Mouse (Mus musculus): ENCODE measurements around the gene Synj2bp. TPM values are rescaled to one million over a fixed set of nuclear protein-coding genes. Genes with fewer than 3 reads are reported as not detected.
"Not testable (repeated sequence)": the region's sequence is repeated elsewhere in the genome, so short reads cannot be mapped to it uniquely, and the experiment has no call there.

Synj2bp gene
- total RNA-seq (2021): 10 to 100 TPM; 30.3 to 32.5 TPM
- long read RNA-seq, experiment 1, full-length matches to known transcripts: 37 of 42 reads
- long read RNA-seq, experiment 1, partial matches to known transcripts: 0 of 42 reads
- long read RNA-seq, experiment 1, other reads (novel, unspliced or antisense): 5 of 42 reads
- long read RNA-seq, experiment 2, full-length matches to known transcripts: 63 of 80 reads
- long read RNA-seq, experiment 2, partial matches to known transcripts: 2 of 80 reads
- long read RNA-seq, experiment 2, other reads (novel, unspliced or antisense): 15 of 80 reads

DNA sequence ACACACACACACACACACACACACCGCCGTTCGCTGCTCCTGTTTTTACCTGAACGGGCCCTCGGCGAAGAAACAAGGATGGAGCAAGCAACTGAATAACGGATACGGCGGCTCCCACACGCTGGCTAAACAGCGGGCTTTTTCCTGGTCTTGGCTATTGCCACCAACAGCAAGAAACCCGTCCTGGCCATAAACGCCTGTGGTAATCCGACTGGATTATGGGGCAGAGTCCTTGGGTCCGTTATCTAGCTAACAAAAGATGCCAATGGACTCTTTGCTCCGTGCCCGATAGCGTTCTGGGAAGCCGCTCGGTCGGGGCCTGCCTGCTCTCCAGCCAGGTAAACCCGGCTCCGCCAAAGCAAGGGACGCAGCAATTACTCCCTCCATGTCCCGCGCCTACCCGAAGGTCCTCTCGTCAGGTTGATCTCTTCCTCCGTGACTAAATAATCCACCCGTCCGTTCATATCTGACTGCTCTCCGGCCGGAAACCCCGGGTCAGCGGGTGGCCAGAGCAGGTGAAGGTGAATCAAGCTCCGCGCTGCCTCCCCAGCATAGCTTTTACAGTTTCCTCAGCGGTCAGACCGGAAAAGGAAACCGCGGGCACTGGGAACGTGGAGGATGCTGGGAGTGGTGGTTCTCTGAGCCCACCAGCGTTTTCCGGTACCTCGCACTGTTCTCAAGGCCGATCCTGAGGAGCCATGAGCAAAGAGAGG lies at the start of gene Synj2bp, which contains the start of gene Gm20498:
Gene Synj2bp (minus strand): TSS at position 596 of the 713 bp plus-strand sequence.
Gene Gm20498 (minus strand): TSS at position 590 of the 713 bp plus-strand sequence.
- peak; percentile 75 to 76 for DNase-seq (ENCODE audit: low spot score in 2 of 2)

GRCm38 (mm10) chr12:81568374-81568773 lies 35.7 kb upstream of the Synj2bp start, which contains the start of gene Adam21:
Gene Adam21 (minus strand): TSS chr12:81568474.
- DNase-seq (ENCODE audit: low spot score in 2 of 2): no peak

GRCm38 (mm10) chr12:81567931-81568330 lies 35.2 kb upstream of the Synj2bp start:
- no peak for DNase-seq (ENCODE audit: low spot score in 2 of 2)

GRCm38 (mm10) chr12:81564173-81564572 lies 31.5 kb upstream of the Synj2bp start:
- no peak for DNase-seq (ENCODE audit: low spot score in 2 of 2)

GRCm38 (mm10) chr12:81549286-81549685 lies 16.6 kb upstream of the Synj2bp start:
- DNase-seq (ENCODE audit: low spot score in 2 of 2): no peak

DNA sequence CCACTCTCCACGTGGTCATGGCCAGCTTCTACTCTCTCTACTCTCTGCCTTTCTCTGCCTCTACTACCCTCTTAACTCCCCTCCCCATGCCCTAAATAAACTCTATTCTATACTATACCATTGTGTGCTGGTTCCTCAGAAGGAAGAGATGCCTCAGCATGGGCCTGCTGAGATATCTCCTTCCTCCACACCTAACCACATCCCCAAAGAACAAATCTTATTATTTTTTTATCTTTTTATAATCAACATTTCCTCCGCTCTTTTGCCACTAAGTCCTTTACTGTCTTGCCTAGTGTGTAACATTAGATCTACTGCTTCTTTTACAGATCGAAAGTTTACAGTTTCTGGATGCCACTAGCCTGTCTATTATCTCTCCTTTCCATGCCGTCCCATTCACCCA lies 14.5 kb upstream of the Synj2bp start:
- DNase-seq (ENCODE audit: low spot score in 2 of 2): no peak

- no peak for DNase-seq (ENCODE audit: low spot score in 2 of 2)
Measured at GRCm38 (mm10) chr12:81533029-81533419, 313 bp upstream of the Synj2bp start.

DNA sequence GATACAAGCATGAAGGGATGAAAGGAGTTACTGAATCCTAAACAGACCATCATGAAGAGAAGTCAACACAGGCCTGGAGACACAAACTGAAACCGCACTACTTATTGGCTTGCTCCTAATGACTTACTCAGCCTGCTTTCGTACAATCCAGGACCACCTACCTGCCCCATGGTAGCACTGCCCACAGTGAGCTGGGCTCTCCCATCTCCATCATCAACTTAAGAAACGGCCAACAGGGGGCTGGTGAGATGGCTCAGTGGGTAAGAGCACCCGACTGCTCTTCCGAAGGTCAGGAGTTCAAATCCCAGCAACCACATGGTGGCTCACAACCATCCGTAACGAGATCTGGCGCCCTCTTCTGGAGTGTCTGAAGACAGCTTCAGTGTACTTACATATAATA lies 2.1 kb downstream of the Synj2bp start:
- DNase-seq (ENCODE audit: low spot score in 2 of 2): not testable (repeated sequence)

DNA sequence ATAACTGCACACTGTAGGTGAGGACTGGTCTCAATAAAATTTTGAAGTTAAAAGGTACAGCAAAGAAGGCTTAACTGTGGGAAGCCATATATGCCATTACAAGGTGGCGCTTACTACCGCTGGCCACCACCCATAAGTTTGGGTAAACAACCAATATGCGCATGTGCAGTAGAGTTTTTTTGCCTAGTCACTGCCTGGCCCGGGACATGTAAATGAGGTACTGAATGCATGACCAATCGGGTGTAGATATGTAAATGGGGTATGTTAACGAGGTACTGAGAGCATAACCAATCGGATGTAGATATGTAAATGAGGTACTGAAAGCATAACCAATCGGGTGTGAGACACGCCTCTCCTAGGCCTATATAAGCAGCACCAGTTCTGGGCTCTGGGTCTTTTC lies 35.8 kb downstream of the Synj2bp start:
- DNase-seq (ENCODE audit: low spot score in 2 of 2): not testable (repeated sequence)

DNA sequence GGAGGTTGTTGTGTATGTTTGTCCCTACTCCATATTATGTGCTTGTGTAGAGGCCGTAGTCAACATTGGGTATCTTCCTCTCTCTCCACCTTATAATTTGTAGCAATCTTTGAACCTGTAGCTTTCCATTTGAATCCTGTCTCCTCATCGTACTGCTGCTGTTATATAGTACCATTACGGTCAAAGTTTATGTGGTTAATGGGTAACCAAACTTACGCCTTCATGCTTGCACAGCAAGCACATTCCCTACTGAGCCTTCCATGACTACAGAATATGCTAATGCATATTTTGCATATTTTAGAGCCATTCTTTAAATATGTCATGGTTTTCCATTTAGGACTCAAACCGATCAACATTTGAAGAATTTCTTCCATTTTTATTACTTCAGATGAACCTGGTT lies 42.2 kb downstream of the Synj2bp start:
- no peak for DNase-seq (ENCODE audit: low spot score in 2 of 2)

GRCm38 (mm10) chr12:81485311-81485710 lies 47.4 kb downstream of the Synj2bp start:
- peak in 1 of 2 experiments; percentile 5 for DNase-seq (ENCODE audit: low spot score in 2 of 2)

GRCm38 (mm10) chr12:81484727-81485191 lies 48.0 kb downstream of the Synj2bp start, which contains the start of gene Cox16:
Gene Cox16 (minus strand): TSS chr12:81485127.
- peak; percentile 76 to 85 for DNase-seq (ENCODE audit: low spot score in 2 of 2)

DNA sequence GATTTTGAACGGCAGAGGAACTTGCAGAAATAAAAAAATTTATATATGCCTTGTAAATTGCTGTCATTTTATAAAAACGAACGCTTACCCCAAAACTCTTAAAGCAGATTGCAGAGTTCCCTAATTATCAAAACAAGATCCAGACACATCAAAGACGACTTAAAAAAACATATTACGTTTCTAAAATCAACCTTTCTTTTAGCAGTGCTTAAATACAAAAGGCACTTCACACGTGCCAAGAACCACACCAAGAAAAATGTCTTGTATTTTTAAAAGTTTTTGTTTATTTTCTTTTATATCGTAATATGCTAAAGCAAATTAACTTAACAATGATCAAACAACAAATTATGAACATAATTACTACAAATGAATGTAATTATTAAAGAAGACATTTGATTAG lies 48.5 kb downstream of the Synj2bp start:
- no peak for DNase-seq (ENCODE audit: low spot score in 2 of 2)

DNA sequence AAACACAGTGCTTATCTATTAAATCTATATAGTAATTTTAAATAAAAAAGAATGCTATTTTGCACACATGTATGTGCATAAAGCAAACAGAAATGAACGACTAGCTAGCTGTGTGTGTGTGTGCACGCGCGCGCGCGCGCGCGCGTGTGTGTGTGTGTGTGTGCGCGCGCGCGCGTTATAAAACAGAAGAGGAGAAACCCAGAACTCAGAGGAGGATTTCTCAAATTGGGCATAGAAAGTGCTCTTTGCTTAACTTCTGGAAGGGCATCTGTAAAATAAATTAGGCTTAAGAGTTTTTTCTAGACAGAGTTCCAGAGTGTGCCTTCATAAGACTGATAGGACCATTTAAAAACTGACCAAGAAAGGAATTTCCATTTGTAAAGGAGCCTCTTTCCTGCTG lies 49.1 kb downstream of the Synj2bp start:
- no peak for DNase-seq (ENCODE audit: low spot score in 2 of 2)

GRCm38 (mm10) chr12:81459051-81459450 lies 73.7 kb downstream of the Synj2bp start:
- DNase-seq (ENCODE audit: low spot score in 2 of 2): not testable (repeated sequence)

Other genes starting within 250 kb of the Synj2bp start
- gene Slc8a3, start 199.7 kb downstream of the Synj2bp start, total RNA-seq (2021): under 1 TPM; 0.83 to 0.93 TPM
- gene Gm4787, start 153.4 kb downstream of the Synj2bp start, total RNA-seq (2021): under 1 TPM; 0.80 TPM
- gene Adam4, start 111.0 kb downstream of the Synj2bp start, total RNA-seq (2021): 1 to 10 TPM; 1.1 to 1.2 TPM
- 100 to 1,000 TPM in 1 of 2 experiments, 10 to 100 TPM in 1; 99.5 to 104 TPM for gene Cox16, start 47.8 kb downstream of the Synj2bp start, total RNA-seq (2021)
- gene Gm20498, start within 50 bp of the Synj2bp start, total RNA-seq (2021): 10 to 100 TPM; 37.2 to 40.4 TPM
- gene Adam21, start 35.6 kb upstream of the Synj2bp start, total RNA-seq (2021): not detected
- 10 to 100 TPM; 21.8 to 24.2 TPM for gene Med6, start 62.1 kb upstream of the Synj2bp start, total RNA-seq (2021)
- 1 to 10 TPM; 3.5 to 4.1 TPM for gene Ttc9, start 98.3 kb upstream of the Synj2bp start, total RNA-seq (2021)
- 1 to 10 TPM in 1 of 2 experiments, under 1 TPM in 1; 0.89 to 2.8 TPM for gene Map3k9, start 248.3 kb upstream of the Synj2bp start, total RNA-seq (2021)

Measured in adrenal gland, adult 18-20 months (tissue).